Mouse (Mus musculus) kidney, postnatal 25 days (tissue): Measurements from ENCODE around the gene Kcnip1.

ENCODE experiments used
- DNase-seq, 2 experiments: peaks; one replicate each; pipeline ENCODE4 v3.0.0; 2021; ENCODE audit warnings: mixed read lengths in 2 of 2

The Kcnip1 gene

DNA sequence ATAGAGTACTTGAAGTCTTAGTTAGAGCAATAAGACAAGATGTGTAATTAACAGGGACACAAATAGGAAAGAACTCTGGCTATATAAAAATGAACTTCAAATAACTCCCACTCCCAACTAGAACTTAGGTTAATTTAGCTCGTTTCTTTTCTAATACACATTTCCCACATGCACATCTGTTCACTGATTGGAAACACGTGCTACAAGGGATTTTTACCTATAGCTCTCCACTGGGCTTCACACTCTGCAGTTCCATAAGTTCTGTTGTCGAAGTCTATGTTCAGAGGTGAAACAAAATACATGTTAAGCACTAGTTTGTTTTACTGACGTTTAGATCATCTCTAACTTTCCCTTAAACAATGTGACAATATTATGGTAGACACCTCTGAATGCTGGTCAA is 12.8 kb downstream of the Kcnip1 start:
- no peak for DNase-seq

- DNase-seq, result peak in 1 of 2 experiments; percentile 5
These were observed 17.8 kb downstream of the Kcnip1 start for GRCm38 (mm10) chr11:33975121-33975520.

- peak in 1 of 2 experiments; percentile 4 for DNase-seq
These were observed 18.5 kb downstream of the Kcnip1 start for GRCm38 (mm10) chr11:33974341-33975040.

DNA sequence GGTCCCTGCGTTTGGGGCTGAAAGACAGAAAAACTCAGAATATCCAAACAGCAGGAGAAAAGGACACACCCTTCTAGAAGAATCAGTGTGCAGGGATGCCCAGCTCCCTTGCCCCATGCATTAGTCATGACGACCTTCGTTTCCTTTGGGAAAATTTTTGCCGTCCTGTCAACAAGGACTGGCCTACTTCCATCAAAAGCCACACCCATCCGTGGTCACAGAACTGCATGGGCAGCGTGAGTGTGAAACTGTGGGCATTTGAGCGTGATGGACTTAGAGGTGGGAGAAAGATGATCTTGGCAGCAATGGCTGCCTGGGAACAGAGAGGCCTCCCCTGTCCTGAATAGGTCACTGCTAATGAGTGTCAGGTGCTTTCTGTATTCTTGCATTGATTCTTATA is 20.8 kb downstream of the Kcnip1 start:
- no peak for DNase-seq

DNA sequence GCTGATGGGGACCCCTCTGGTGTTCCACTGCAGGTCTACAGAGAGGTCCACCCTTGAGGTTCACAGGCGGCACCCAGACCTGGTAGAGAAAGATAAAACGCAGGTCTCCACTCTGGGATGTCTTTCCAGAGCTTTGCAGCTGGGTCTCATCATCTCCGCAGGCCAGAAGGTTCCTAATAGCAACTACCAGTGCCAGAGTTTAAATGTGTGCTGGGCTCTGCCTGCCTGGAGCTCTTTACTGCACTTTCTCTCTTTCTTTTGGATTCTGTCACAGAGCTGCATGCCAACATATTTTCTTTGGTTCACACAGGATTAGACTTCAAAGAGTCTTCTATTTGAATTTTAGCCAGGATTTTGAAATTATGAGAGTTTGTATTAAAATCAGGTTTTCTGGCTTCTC is 23.8 kb downstream of the Kcnip1 start:
- DNase-seq, result no peak

GRCm38 (mm10) chr11:33967708-33968107 is 25.2 kb downstream of the Kcnip1 start:
- no peak for DNase-seq

DNA sequence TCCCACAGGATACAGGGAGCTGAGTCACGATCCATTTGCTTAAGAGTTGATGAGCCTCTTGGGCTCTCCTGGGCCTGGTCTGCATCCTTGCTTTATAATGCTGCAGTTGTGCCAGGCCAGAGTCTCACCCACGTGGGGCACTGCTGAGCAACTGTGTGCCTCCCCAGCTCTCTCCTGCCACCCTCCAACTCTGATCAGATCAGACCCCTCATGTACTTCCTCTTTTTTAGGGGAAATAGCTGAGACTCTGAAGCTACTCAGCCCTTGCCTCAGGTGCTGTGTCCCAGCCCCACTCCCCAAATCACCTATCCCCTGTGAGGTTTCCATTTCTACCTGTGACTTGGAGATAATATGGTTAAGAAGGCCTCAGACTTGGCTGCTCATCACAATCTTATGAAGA is 27.6 kb downstream of the Kcnip1 start:
- DNase-seq, result no peak

- DNase-seq, result peak in 1 of 2 experiments; percentile 41
These were observed 30.1 kb downstream of the Kcnip1 start, which contains the start of gene Kcnmb1 for GRCm38 (mm10) chr11:33962688-33963407. Gene Kcnmb1 (plus strand): TSS chr11:33963013.

- no peak for DNase-seq
These were observed 30.8 kb downstream of the Kcnip1 start for GRCm38 (mm10) chr11:33962178-33962577.

- DNase-seq, result peak in 1 of 2 experiments; percentile 70
These were observed 34.2 kb downstream of the Kcnip1 start for GRCm38 (mm10) chr11:33958713-33959112.

DNA sequence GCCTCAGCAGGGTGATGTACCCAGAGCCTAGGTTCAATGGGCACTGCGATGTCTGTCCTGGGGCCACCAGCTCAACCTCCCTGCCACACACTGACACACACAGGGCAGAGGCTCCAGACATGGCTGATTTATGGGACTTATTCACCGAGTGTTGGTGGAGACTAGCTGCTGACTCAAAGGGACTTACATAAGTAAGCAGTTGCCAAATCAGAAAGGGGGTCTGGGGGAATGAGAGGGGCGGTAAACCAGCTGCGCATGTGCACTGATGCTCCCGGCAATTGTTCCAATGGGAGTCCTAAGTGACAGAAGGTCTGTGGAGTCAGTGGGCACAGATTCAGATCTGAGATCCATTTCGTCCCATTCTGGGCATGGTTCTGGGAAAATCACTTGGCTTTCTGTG is 35.4 kb downstream of the Kcnip1 start:
- no peak for DNase-seq

DNA sequence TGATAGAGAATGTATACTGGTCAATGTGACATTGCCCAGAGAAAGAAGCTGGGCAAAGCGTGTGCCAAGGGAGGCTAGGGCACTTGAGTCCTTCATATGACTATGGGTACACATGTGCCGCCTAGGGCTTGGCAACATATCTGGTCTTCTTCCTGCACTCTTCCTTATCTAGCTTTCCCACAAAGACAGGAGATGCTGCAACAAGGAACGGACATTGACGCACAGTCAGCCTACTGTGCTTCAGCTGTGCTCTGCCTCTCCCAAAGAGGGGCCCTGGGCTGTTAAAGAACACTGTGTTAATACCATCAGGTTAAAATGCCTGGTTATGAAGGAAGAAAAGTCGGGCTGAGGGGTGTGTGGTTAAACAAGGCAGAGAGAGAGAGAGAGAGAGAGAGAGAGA is 36.3 kb downstream of the Kcnip1 start:
- no peak for DNase-seq

- no peak for DNase-seq
These were observed 37.0 kb downstream of the Kcnip1 start for GRCm38 (mm10) chr11:33955982-33956381.

GRCm38 (mm10) chr11:33951684-33952625 is 41.0 kb downstream of the Kcnip1 start:
- DNase-seq, result no peak

GRCm38 (mm10) chr11:33951155-33951554 is 41.8 kb downstream of the Kcnip1 start:
- DNase-seq, result no peak

GRCm38 (mm10) chr11:33946501-33946900 is 46.5 kb downstream of the Kcnip1 start:
- DNase-seq, result no peak

GRCm38 (mm10) chr11:33944786-33945328 is 48.1 kb downstream of the Kcnip1 start:
- DNase-seq, result no peak

GRCm38 (mm10) chr11:33944067-33944785 is 48.7 kb downstream of the Kcnip1 start:
- no peak for DNase-seq

DNA sequence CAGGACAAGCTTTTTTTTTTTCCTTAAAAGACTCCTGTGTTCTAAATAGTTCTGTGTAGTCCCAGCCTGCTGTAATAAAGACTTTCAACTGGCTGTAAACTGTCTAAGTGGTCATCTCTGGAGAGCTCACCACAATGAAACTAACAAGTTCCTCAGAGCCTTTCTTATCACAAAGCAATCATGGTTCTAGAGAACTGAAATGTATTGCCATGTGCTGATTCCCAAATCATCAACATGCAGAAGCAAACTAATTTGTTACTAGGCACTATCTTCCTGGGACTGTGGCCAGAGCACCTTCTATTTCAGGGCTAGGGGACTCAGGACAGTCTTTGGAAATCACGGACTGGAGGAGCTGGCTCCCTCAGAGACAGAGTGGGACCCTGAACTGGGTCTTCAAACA is 49.4 kb downstream of the Kcnip1 start:
- DNase-seq, result no peak

DNA sequence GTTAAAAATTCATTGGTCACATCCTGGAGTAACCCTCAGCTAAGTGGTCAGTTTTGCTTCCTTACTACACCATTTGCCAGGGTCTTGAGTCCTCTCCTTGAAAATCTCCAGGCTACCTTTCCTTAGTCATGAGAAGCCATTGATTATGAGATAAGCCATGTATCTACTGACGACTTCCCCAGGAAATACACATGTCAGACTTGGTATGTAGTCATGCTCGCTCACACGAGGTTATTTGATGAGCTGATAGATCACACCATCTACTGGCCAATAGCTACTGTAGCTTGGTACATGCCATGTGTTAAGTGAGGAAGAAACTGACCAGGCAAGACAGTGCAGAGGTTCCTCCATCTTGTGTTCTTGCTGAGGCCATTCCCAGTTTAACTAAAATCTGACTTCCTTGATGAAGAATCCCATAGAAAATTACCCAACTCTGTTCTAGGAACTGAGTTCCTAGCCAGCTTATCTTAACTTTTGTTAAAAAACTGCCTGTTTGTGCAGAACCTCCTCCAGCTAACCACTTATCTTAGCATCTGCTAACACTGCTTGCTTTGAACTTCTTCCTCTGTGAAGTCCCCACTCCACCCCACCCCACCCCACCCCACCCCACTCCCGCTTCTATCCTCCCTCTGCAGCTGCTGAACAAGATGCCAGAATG is 53.4 kb downstream of the Kcnip1 start:
- DNase-seq, result no peak

- no peak for DNase-seq
These were observed 54.2 kb downstream of the Kcnip1 start for GRCm38 (mm10) chr11:33938561-33939274.
